Mouse (Mus musculus) urinary bladder, postnatal 10 days (tissue): ENCODE measurements around the gene Olfr205.
"Not testable (repeated sequence)": the region's sequence is repeated elsewhere in the genome, so short reads cannot be mapped to it uniquely, and the experiment has no call there.

Experiments used
- DNase-seq: peaks from one replicate; pipeline ENCODE4 v3.0.0; 2022; ENCODE audit warnings: low spot score

The Olfr205 gene

DNA sequence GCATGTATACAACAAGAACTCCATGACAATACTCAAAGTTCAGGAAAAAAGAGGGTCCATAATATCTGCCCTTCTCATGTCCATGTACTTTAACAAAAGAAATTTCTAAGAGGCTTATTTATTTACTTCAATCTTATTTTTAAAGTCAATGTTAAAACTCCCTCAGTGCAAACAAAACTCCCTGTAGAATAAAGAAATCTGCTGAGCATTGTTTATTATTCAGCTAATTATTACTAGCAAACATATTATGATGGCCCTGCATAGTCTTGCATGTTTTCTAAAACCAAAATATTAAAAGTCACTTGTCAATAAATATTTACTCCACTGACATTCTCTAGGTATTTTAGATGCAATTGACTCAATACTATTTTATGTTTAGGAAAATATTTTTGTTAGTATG, at the start of gene Olfr205:
Olfr205 (minus strand) TSS at position 101 of the 400 bp plus-strand sequence.
- no peak for DNase-seq

DNA sequence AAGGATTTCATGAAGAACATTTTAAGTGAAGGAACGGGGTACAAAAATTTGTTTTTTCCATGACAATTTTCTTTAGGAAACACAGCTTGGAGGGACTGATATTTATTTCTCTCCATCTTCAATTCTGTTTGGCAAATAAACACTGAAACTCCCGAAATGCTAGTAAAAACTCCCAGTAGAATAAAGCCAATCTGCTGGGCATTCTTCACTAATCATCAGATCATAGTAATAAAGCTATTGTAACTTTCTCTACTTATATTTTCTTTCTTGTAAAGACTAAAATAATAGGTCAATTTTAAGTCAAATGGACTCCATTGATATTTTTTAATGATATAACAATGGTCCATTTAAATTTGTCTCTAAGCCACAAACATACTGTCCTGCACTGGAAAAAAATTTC, 33.0 kb upstream of the Olfr205 start, which contains the start of gene Olfr209:
Olfr209 (minus strand) TSS at position 101 of the 400 bp plus-strand sequence.
- no peak for DNase-seq

DNA sequence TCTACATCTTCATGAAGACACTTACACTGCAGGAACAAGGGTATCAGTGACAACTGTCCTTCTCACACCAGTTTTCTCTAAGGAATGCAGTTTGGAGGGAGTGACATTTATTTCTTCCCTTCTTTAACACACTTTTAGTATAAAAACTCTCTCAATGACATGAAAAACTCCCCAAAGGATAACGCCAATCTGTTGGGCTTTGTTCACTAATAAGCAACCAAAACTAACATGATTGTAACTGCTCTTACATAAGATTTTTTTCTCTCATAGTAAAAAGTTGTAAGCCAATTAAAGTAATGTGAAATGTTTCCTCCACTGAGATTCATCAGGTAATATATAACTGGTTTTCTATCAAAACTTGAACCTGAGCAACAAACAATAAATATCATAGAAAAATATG, 18.2 kb upstream of the Olfr205 start, which contains the start of gene Olfr206:
Olfr206 (minus strand) TSS at position 101 of the 400 bp plus-strand sequence.
- DNase-seq = no peak

DNA sequence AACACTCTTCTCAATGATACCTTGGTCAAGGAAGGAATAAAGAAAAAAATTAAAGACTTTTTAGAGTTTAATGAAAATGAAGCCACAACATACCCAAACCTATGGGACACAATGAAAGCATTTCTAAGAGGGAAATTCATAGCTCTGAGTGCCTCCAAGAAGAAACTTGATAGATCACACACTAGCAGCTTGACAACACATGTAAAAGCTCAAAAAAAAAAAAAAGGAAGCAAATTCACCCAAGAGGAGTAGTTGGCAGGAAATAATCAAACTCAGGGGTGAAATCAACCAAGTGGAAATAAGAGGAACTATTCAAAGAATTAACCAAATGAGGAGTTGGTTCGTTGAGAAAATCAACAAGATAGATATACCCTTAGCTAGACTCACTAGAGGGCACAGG, 7.7 kb downstream of the Olfr205 start:
- not testable (repeated sequence) for DNase-seq

DNA sequence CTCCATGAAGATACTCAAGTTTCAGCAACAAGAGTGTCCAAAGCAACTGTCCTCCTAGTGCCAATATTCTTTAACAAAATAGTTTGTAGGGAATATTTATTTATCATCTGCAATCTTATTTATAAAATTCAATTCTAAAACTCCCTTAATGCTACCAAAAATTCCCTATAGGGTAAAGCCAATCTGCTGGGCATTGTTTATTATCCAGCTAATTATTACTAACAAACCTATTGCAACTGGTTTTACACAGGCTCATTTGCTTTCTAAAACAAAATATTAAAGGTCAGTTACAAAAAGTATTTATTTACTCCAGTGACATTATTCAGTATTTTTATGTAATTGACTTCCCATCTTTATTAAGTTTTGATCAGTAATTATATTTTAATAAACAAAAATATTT, 12.8 kb downstream of the Olfr205 start, which contains the start of gene Olfr204:
Olfr204 (minus strand) TSS at position 101 of the 400 bp plus-strand sequence.
- no peak for DNase-seq

DNA sequence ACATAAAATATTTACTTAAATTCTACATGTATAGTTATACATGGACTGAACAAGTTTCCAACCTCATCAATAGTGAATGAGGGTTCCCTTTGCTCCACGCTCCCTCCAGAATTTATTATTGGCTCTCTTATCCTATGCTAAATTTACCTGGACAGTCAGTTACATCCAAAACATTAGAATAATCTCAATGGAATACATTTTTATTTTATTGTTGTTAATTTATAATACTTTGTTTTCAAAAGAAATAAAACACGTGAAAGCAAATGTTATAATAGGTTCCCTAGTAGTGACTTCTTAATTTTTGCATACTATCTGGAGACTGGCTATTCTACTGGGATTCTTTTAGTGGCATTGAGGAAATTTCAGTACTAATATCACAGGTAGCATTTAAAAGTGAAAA, 32.4 kb downstream of the Olfr205 start, which contains the start of gene Olfr203:
Olfr203 (plus strand) TSS at position 301 of the 400 bp plus-strand sequence.
- no peak for DNase-seq

DNA sequence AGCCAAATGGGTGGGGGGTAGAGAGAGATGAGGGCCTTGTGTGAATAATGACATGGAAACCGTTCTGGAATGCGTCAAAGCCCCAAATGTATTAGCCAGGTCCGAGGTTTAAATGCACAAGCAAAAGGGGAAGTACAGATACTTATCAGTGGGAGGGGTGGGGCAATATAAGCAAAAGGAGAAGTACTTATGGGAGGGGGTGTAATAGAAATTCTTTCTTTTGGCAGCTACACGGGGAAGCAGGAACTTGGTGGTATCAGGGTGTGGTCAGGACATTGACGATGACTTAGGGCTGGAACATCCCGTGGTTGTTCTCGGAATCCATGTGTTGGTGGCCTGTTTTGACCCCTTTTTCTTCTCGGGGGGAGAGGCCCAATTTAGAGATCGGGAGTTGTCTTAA, 43.4 kb downstream of the Olfr205 start:
- DNase-seq = not testable (repeated sequence)

DNA sequence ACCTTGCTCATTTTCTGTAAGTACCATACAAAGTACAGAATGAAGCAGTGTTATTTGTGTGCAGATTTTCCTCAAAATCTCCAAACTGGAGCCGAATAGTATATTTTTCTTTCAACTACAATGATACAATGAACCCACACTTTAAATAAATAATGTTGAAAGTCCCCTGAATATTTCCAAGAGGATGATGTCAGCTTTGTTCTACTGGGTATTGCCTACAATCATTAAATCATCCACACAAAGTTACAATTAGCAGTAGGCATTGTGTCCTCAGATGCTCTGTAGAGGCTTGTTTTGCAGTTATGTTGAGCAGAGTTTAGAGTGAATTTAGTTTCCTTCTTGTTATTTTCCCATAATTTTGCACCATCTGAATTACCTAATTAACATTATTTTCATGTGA, 44.2 kb downstream of the Olfr205 start, which contains the start of gene Olfr202:
Olfr202 (minus strand) TSS at position 101 of the 400 bp plus-strand sequence.
- no peak for DNase-seq

DNA sequence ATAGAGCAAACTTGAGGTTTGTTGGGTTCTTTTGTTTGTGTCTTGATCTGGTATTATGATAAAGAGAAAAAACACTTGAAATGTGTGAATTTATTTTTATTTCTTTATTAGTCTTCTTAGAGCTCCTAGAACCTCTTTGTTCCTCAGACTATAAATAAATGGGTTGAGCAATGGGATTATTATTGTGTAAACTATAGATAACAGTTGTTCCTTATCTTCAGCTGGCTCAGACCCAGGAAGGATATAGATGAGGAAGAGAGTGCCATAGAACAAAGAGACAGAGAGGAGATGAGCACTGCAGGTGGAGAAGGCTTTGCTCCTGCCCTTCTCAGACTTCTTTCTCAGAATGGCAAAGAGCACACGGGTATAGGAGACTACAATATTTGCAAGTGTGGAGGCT, 47.5 kb downstream of the Olfr205 start:
- DNase-seq = no peak

DNA sequence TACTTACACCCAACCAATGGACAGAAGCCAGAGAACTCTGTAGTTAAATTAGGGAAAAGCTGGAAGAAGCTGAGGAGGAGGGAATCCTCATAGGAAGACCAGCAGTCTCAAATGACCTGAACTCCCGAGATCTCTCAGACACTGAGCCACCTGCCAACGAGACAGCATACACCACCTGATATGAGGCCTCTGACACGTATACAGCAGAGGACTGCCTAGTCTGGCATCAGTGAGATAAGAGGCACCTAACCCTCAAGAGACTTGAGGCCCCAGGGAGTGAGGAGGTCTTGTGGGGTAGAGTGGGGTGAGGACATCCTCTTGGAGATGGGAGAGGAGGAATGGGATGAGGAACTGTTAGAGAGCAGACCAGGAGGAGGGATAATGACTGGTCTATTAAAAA, 50.4 kb downstream of the Olfr205 start:
- no peak for DNase-seq
